Mouse (Mus musculus): ENCODE data around the gene Nckap5. TPM values are rescaled to one million over a fixed set of nuclear protein-coding genes. Genes with fewer than 3 reads are reported as not detected.

Nckap5 gene
- total RNA-seq, 1 experiment from 2014 or later = 114 TPM

DNA sequence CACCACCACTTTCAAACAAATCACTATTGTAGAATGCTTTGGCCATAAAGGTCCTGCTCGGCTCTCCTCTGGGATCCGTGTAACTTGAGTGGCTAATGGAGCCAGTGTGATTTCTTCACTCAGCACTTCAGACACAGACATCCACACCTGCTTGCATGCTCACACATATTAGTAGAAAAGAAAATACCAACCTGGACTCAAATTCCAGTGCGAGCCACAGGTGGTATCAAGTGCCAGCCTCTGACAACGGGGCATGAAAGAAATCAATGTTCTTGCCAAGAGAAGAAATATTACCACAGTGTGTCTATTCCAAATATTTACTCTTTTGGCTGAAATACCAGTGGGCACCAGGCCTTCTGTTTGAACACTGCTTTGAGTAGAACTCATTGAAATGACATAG is 208.6 kb downstream of the Nckap5 start:
- no peak for DNase-seq

DNA sequence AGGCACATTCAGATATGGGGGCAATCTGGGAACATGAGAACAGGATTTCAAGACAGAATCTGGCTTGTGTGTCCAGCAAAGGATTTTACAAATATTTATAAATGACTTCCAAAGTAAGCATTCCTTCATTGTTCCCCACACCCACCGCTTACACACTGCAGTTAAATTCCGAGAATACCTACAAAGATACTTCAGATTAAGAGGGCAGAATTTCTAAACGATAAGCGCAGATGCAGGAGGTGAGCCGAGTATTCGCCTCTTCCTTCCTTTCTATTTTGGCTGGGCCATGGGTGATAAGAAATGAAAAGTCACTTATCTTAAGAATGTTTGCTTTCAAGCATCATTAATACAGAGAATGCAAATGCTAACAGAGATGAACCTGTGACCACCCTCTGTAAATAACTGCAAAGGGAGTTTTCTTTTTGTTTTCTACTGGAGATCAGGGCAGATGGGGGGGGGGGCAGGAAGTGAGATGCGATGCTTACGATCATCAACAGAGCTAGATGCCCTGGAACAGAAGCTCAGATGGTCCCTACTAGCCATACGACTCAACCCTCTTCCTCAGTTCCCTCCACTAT is 213.0 kb downstream of the Nckap5 start:
- no peak for DNase-seq

DNA sequence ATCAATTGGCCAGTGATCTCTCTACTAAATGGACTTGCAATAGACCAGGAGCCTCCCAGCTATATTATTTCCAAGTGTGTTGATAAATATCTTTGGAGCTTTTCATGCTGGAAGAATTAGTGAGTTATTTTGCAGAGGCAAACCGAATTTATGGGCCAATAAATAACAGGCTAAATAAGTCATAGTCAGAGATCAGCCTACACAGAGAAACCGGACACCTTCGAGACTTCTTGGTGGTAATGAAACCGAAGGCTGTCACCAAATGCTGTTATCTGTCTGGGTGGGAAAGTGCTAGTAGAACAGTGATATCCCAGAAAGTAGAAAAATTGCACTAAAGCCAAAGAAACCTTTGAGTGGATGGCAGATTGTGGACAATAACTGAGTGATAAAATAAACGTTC is 213.6 kb downstream of the Nckap5 start:
- no peak for DNase-seq

DNA sequence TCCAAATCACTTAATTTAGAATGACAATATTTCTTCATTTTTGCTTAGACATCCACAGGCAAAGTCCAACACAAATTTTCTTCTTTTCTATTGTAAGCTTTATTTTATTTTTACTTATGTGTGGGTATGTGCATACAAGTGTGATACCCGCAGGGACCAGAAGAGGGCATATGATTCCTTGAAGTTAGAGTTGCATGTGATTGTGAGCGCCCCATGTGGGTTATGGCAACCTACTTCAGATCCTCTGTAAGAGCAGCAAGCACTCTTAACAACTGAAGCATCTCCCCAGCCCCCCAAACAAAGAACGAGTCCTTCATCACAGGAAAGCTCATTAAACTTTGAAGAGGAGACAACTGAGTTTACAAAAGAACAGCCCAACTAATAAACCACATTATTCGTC is 217.7 kb downstream of the Nckap5 start:
- no peak for DNase-seq

DNA sequence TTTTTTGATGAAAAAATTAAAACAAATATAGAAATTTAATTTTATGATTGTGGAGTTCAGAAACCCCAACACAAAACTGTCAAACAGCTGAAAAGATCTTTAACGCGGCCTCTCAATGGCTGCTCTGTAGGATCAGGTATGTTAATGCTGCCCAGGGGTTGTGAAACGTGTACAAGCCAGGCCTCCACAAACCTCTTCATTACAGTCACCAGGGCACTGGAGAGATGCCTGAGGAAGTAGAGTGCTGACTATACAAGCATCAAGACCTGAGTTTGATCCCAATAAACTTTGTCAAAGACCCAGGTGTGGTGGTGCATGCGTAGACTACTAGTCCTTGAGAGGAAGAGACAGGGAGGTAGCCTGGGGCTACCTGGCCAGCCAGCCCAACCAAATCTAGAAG is 222.0 kb downstream of the Nckap5 start:
- no peak for DNase-seq

DNA sequence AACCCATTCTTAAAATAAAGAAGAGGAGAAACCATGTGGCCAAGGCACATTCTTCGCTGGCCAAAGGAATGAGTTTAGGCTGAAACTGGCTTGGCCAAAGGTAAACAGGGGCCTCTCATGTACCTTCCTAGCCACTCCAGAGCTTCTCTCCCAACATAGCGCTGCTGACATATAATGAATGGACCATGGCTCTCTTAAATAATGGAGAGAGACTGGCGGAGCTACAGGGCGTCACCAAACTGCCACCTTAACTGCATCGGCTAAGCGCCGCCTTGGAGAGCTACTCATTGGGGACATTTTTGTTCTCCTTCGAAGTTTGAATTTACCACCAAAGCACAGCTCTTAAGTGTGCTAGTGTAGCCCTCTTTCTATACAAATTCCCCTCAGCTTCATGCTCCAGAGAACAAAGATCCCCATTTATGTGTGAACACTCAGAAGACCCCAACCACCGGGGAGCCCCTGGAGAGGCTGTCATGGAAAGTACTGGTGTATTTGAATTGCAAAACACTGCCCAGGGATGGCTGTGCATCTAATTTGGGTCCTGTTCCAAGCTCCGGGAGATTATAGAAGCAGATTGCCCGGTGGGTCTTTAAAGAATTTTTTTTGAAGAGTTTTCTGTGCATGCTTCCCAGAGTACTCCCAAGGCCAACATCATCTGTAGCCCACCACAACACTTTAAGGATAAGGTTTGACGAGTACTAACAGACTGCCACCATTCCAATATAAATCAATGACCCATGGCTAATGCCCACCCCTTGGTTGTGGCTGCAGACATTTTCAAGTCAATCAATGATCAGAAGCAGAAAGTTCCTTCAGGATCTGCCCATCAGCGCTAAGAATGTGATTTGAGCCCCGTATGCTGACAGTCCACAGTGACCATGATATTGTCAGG is 224.2 kb downstream of the Nckap5 start:
- DNase-seq = no peak

DNA sequence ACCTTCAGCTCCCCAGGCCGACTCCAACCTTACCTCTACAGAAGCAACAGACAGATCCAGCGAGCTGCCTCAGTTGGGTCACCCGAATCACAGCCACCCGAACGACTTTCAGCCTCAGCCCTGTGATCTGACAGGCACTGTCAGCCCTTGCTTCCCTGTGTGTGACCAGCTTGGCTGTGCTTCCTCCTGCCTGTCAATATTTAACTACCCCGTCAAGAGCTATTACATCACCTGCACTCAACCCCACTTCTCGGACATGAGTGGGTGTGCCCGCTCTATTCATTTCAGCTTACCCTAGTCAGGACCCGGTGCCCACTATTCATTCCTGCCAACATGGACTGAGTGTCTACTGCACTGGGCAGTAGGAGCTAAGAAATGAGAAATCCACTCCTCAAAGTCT is 226.0 kb downstream of the Nckap5 start:
- no peak for DNase-seq

DNA sequence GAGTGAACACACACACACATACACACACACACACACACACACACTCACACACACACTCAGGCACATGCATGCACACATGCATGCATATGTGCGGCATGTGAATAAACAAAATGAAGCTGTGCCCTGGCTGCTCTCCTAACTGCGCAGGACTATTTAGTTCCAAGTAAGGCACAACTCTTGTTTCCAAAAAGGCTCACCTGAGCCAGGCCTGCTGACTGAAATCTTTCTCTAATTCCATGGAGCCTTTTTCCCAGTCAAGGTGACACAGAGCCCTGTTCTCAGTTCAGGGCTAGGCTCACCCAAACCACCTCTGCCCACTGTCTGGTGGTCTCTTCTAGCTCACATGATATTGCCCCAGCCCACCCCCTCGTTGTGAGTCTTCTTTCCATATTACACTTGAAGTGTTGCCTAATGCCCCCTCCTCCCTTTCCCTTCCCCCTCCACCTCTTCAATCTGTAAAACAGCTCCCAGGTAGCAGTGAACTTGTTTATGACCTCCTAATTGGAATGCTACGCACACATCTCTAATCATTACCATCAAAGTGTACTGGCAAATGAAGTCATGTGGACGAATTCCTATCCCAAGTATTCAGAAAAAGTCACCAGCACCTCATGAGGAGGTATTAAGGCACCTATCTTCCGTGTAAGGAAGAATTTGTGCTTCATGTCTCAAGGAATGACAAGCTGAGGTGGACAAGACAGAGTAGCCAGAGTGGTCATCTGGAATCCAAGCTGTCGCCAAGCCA is 226.7 kb downstream of the Nckap5 start:
- DNase-seq = no peak

DNA sequence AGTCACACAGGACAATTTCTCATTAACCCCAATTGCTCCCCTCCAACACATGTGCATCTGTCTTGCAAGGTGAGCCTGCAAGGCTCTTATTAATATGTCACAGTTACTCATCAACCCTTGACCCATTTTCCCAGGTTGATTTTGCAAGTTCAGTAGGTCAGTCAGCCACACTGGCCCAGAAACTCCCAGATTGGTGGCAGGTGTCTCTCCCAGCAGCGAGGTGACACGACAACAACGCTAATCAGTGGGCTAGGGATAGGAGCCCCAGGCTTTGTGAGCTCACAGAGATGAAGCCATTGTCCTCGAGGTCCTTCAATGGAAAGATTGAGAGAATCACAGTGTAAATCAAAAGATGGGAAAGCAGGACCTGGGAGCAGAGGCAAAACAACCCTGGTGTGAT is 230.0 kb downstream of the Nckap5 start:
- DNase-seq = no peak

DNA sequence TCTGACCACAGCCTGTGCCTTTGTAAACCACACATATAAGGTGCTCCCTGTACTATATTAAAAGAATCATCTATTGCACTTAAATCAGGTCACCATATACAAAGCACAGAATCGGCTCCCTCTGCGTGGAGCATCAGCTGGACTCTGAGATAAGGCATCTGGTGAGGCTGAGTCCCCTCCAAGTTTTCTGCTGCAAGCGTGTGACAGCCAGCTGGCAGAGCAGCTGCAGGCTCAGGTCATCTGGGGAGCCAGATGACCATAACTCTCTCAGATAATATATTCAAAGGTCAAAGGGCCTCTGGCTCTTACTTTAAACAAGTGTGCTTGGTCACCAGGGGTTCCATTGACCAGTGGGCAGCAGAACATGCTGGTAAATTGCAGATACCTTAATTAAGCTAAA is 233.2 kb downstream of the Nckap5 start:
- DNase-seq = no peak

DNA sequence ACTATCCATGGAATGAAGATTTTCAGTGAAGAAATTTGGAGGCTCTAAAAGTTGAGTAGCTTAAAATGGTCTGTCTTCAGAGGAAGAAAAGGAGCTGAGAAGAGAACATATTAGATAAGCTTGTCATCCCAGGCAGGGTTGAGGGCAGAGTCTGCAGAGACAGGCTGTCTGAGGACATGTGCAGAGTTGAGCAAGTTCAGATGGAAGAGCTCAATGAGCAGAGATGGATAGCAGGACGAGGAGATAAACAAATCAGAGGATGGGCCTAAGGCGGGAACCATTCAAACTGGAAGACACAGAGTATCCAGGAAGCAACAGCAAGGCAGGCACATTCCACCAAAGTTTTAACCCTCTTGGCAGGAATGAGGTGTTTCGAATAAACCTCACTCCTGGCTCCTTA is 235.8 kb downstream of the Nckap5 start:
- no peak for DNase-seq

DNA sequence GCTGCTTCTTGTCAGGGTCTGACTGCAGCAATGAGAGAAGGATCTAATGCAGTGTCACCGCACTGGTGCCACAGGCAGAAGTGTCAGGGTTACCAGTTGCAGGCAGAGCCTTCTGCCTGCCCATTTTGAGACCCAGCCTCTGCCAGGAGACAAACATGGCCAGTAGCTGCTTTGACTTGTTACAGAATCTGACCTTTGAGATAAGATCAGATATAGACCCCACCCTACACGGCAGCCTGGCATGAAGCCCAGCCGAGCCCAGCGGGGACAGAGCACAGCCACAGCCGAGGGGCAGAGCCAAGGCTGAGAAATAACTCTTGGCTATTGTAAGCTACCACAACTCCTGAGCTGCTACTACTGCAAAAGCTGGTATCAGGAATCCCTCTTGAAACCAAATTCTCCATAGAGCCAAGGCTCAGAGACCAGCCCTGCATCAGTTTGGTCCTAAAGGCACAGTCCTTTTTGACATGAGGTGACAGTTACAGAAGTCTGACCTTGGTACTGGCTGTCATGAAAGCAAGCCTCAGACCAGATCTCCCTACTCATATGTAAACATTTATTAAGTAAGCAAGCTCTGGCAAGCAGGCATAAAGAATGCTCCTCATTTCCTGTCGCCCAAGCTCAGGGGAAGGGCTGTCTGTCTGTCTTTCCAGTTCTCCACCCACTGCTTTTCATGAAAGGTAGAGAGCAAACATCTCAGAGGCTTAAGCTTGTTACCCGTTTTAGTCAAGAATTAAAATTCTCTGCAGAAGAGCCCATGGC is 237.4 kb downstream of the Nckap5 start:
- peak; percentile 46 for DNase-seq

DNA sequence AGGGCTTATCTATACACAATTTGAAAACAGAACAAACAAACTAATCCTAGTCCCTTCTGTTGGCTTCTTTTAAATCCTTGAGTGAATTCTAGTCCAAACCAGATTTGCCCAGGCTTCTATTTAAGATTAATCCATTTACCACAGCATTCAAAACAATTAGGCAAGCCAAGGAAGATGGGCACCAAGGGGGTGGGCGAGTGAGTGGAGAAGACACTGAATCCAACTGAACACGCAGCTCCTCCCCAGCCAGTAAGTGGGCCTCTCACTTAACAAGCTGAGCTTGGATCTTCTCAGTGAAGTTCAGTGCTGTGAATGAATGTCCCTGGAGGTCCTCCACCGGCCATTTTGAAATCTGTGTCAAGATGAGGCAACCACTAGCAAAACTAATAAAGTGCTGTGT is 239.7 kb downstream of the Nckap5 start:
- no peak for DNase-seq

DNA sequence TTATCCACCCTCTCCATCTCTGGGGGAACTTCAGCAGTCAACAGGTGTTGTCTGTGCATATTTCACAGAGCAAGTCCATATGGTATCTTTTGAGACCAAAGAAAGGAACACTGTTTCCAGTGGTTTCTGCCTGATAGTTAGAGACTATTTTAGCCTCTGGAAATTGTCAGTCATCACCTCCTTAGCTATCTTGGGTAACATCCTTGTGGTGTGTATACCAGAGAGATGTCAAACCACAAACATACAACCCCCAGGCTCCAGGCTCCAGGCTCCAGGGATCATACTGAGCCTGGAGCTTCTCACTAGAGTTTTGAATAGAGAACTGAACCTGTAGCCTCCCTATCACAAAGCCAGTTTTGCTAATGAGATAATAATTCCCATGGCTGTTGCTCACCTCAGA is 252.4 kb downstream of the Nckap5 start:
- no peak for DNase-seq

DNA sequence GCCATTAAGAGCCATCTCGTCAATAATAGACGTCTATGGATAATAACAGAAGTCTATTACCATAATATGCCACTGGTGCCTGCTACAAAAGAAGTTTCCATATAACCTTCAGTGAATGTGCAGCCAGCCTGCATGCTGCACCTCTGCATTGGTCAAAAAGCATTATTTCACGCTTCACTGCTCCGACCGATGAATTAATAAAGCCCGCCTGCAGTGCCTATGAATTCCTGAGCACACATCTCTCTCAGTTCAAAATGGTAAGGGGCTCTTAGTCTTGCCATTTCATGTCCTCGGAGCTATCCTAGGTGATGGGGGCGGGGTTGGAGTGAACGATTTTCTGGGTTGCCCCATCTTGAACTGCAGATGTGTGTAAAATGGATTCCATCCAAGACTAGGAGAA is 256.3 kb downstream of the Nckap5 start:
- no peak for DNase-seq

DNA sequence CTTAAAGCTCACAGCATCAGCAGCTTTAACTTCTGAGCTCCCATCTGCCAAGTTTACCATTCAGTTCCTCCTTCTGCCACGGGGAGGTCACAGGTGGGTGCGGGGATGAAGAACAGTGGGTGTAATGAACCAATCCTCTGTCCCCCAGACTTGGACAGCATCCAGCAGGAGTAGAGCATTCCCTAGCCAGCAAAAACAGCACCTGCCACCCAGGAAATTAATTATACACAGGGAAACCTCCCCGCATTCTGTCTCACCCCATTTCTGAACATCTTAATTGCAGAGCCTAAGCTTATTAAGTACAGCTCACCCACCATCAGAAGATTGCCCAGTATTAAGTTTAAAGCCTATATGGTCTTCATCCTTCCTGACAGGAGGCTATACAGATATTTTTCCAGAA is 256.9 kb downstream of the Nckap5 start:
- DNase-seq = no peak

DNA sequence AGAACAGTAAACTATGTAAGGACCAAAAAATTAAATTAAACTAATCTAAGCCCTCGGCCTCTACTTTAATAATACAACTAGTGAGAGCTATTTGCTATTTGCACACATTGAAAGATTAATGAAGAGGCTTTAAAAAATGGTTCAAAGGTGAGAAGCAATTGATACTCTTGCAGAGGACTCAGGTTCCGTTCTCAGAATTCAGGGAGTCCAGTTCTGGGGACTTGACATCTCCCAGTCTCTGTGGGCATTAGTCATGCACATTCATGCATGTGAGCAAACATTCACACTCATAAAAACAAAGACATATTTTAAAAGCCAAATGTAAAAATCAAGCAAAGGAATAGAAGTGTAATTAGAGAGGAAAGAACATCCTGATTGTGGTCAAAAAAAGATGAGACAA is 257.5 kb downstream of the Nckap5 start:
- no peak for DNase-seq

DNA sequence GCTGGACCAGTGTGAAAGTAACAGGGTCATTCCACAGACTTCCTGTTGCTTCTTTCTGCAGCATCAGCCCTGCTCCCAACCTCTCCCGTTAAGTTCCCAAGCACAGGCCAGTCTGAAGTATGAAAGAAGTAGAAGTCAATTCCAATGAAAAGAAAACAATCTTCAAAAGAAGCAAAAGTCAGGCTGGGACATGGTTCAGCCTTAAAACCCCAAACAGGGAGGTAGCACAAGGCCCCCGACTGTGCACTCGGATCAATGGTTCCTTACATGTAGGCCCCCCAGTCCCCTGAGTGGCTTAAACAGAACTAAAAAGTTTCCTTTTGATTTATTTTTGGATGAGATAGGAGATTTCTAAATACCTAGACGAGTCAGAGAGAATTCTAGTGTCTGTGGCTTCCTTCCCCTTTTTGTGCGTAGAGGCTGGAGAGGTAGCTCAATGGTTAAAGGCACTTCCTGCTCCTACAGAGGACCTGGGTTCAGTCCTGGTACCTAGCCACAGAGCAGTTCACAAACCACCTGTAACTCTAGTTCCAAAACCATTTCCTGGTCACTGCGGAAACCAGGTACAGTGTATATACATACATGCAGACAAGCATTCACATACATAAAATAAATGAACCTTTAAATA is 260.9 kb downstream of the Nckap5 start:
- no peak for DNase-seq

DNA sequence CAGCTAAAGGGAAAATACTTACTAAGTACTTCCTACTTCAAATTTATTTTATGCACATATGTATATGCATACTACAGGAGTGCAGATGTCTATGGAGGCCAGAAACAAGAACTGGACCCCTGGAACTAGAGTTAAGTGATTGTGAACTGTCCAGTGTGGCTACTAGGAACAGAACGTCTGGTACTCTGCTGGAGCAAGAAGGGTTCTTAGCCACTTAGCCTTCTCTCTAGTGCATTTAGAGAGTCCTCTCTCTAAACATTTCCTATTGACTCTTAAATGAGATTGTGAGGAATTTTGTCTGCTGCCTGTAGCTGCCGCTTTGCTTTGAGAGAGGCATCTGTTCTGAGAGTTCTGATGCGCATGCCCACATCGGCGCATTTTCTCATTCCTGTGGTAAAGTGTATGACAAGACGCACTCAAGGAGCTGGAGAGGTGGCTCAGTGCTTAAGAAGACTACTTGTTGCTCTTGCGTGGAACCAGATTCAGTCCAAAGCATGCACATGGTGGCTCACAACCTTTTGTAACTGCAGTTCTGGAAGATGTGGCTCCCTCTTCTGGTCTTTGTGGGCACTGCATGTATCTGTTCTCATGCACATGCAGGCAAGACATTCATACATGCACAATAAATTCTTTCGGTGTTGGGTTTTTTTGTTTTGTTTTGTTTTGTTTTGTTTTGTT is 261.9 kb downstream of the Nckap5 start:
- DNase-seq = peak; percentile 52

DNA sequence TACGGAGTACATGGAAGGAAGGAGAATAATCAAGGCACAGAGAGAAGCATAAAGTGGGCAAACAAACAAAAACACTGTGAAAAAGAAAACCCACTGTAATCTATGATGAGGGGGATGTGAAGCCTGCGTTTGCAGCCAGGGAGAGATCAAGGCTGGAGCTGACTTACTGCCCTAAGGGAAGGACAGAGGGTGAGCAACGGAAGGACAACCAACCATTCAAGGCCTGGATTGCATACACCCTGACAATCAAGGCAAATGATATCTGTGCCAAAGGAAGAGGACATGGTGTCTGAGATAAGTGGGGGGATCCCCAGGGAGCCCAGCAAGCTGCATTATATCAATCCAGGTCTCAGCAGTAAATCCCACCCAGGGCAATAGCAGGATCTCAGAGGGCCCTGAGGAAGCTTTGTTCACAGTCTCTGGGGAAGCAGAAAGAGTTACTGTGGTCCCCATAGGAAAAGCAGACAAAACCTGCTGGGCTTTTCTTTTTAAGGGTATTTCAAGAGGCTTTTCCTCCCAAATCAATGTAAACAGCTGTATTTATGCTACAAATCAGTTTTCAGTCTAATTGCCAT is 265.4 kb downstream of the Nckap5 start:
- DNase-seq = peak; percentile 12

DNA sequence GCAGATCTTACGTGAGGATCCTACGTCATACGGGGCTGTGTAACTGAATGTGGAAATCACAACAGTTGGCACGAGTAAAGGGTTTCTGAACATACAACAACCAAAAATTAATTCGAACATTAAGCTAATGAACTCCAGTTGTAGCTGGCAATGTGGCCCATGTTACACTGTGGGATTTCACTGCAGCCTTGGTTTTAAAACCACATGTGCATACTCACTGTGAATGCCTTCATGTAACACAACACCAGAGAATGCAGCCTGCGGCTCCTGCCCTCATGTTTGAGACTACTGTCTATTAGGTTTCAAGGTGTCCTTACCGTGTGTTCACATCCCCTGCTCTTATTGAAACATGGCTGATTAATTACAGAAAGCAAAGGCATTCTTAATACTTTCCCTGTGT is 269.7 kb downstream of the Nckap5 start:
- DNase-seq = no peak

Data from adrenal gland, postnatal 25 days (tissue).